Mouse (Mus musculus) heart, adult 2 months (tissue): Measurements from ENCODE around the gene Mrps14. TPM values are rescaled to one million over a fixed set of nuclear protein-coding genes. Genes with fewer than 3 reads are reported as not detected.

Experiments
- DNase-seq, 2 experiments: peaks; one replicate each; pipeline ENCODE4 v3.0.0; 2021
- H3K27ac ChIP-seq: fragments of 200-600 bp; 2 replicates; pipeline ENCODE4 v1.8.1; 2022
- H3K27me3 ChIP-seq: fragments of 200-500 bp; 2 replicates; pipeline ENCODE4 v1.6.1; 2012; ENCODE audit warnings: mild to moderate bottlenecking, low read length, inconsistent platforms, mixed read lengths; ENCODE audit not compliant: control insufficient read depth, insufficient read depth
- H3K36me3 ChIP-seq: fragments of 200-500 bp; 2 replicates; pipeline ENCODE4 v1.6.1; 2012; ENCODE audit warnings: low read length, inconsistent platforms; ENCODE audit not compliant: control insufficient read depth, insufficient read depth
- H3K4me1 ChIP-seq: fragments of 200-500 bp; 2 replicates; pipeline ENCODE4 v1.6.1; 2011; ENCODE audit warnings: low read length; ENCODE audit not compliant: control insufficient read depth, insufficient read depth
- H3K4me3 ChIP-seq: fragments of 200-600 bp; 2 replicates; pipeline ENCODE4 v1.8.1; 2022
- H3K79me2 ChIP-seq: fragments of 200-500 bp; replicated peaks from 2 replicates; pipeline ENCODE4 v1.6.1; 2012; ENCODE audit warnings: mild to moderate bottlenecking, inconsistent platforms, low read length, moderate library complexity, mixed read lengths; ENCODE audit not compliant: control insufficient read depth, insufficient read depth
- H3K9ac ChIP-seq: fragments of 200-500 bp; 2 replicates; pipeline ENCODE4 v1.6.1; 2012; ENCODE audit warnings: low read depth, mild to moderate bottlenecking, control low read depth, inconsistent platforms, low read length, mixed read lengths
- CTCF ChIP-seq: fragments of 200-600 bp; IDR thresholded peaks from 2 replicates; pipeline ENCODE4 v1.8.1; 2022; ENCODE audit warnings: antibody characterized with exemption, mild to moderate bottlenecking, moderate library complexity
- EP300 ChIP-seq: fragments of 200-500 bp; IDR thresholded peaks from 2 replicates; pipeline ENCODE4 v1.6.1; 2011; ENCODE audit warnings: low read depth, low read length, control low read depth; ENCODE audit not compliant: insufficient read depth
- POLR2A ChIP-seq: fragments of 200-500 bp; IDR thresholded peaks from 2 replicates; pipeline ENCODE4 v1.6.1; 2011; ENCODE audit warnings: mild to moderate bottlenecking, low read depth, low read length, control low read depth; ENCODE audit not compliant: insufficient read depth
- WGBS: fragments of 180-500 bp; shearing (Covaris S2); methylation state at CpG from one replicate; pipeline ENCODE4 v1.1.7; 2018; 5-methylcytosine and 5-hydroxymethylcytosine counted together
- intact Hi-C: fragments of 180-260 bp; cut with DNase I; formaldehyde crosslinking; loops from one replicate; pipeline ENCODE4 v1.15.1; 2025
- polyA plus RNA-seq: library from polyadenylated mRNA; depleted of rRNA; stranded (reverse); fragments of >200 nt; gene quantifications from 2 replicates; pipeline ENCODE4 v1.2.3, GENCODE M21; 2012; rRNA removed
- total RNA-seq, 2 experiments: library from RNA; stranded (reverse); gene quantifications; 2 replicates each; pipeline ENCODE4 v1.2.3; 2021

Gene Mrps14
- total and polyA plus RNA-seq, 3 experiments, result 46.2 to 102 (median 94.6) TPM

- Histone ChIP-seq H3K79me2 (no peaks in the 10 kb centered on the region; the same call in 1 of the 2 replicates), H3K36me3 (peaks cover 2% of the 10 kb centered on the region), H3K4me1 (peaks cover 4% of the 10 kb centered on the region), H3K4me3 (no peak overlapping the region), H3K27me3 (no peaks in the 10 kb centered on the region), H3K9ac (no peak overlapping the region), H3K27ac (no peak overlapping the region)
- DNase-seq, result no peak
- whole genome bisulfite sequencing, result 64% methylated on average over 5 of the region's 5 CpGs
- intact Hi-C loops, result no loop called here
- TF ChIP-seq CTCF, result no peak
- TF ChIP-seq EP300, result no peak
- no peak for TF ChIP-seq POLR2A
These were observed 56.5 kb downstream of the Mrps14 start for GRCm38 (mm10) chr1:160251388-160252007.

Other genes starting within 250 kb of the Mrps14 start
- gene 4930523C07Rik, start 150.8 kb upstream of the Mrps14 start, total RNA-seq, result 10 to 100 TPM; 17.4 to 22.3 TPM
- gene 4930523C07Rik, start 150.8 kb upstream of the Mrps14 start, polyA plus RNA-seq, result 10.7 and 10.9 TPM in 2 replicates
- gene Tnn, start 41.6 kb upstream of the Mrps14 start, total RNA-seq, result not detected
- gene Tnn, start 41.6 kb upstream of the Mrps14 start, polyA plus RNA-seq, result 0.06 TPM in 1 of 2 replicates, not detected in the other
- gene Cacybp, start 17.7 kb downstream of the Mrps14 start, total RNA-seq, result 10 to 100 TPM; 70.5 to 74.2 TPM
- 6.5 and 13.7 TPM in 2 replicates for gene Cacybp, start 17.7 kb downstream of the Mrps14 start, polyA plus RNA-seq